Mouse (Mus musculus) ES-E14 (cell line): ENCODE results near the gene Rdm1.

ENCODE experiments used
- CHD2 ChIP-seq: IDR thresholded peaks from 2 replicates; pipeline ENCODE4 v1.6.1; 2014; ENCODE audit warnings: mild to moderate bottlenecking, low read depth, low read length, inconsistent platforms
- ZC3H11A ChIP-seq: IDR thresholded peaks from 2 replicates; pipeline ENCODE4 v1.6.1; 2012; ENCODE audit warnings: low read depth, mild to moderate bottlenecking, inconsistent platforms, low read length, borderline replicate concordance

- TF ChIP-seq CHD2: no peak
- TF ChIP-seq ZC3H11A: no peak
Observed at GRCm38 (mm10) chr11:101618596-101618995, 8.4 kb upstream of the Rdm1 start.
